Mouse (Mus musculus) lung, postnatal 0 days (tissue): Measurements from ENCODE around the gene Il1r1.

Source experiments
- CTCF ChIP-seq: IDR thresholded peaks from 2 replicates; pipeline ENCODE4 v1.5.1; 2016; ENCODE audit warnings: antibody characterized with exemption, mild to moderate bottlenecking
- EP300 ChIP-seq: IDR thresholded peaks from 2 replicates; pipeline ENCODE4 v1.6.1; 2016; ENCODE audit warnings: antibody characterized with exemption, mild to moderate bottlenecking, control low read depth

DNA sequence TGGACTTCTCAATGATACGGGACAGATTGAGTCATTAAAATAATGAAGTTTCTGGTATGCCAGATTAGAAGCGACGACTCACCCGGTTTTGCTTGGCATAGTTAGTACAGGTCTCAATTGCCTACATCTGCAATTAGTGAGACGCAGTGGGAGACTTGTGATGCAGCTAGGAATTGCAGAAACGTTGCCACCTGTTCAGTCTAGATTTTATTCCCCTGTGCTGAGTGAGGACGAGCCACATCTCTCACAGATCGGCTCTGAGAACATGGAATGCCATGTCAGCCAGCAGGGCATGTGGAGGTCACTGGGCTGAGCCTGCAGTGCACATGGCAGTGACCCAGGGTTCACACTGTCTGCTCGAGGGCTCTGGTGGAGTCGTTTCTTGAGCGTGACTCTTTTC is 137.9 kb downstream of the Il1r1 start:
- TF ChIP-seq CTCF (no peak), EP300 (no peak)
